Mouse (Mus musculus) B cell, adult (primary cell): ENCODE measurements around the gene Sec14l5. TPM values are rescaled to one million over a fixed set of nuclear protein-coding genes. Genes with fewer than 3 reads are reported as not detected.

Experiments used
- total RNA-seq: library from RNA; stranded (reverse); gene quantifications from 4 replicates; pipeline ENCODE4 v1.2.4, GENCODE M21; 2023; ENCODE audit not compliant: inconsistent age

Sec14l5 gene
- total RNA-seq = 0.21 TPM in 2 of 4 replicates, not detected in the others

DNA sequence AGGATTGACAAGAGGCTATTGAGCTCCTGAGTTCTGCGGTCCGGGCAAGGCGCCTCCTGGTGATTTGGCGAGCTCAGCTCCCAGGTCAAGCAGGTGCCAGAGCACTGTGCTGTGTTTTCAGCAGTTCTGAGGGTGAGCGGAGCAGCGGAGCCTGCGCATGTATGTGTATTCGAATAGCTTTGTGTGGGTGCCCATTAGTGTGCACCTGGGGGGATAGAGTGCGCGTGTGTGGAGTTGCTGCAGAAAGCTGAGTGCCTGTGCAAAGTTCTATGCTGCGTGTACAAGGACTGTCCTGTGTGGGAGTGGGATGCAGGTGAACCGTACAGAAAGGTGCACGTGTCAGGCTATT is at the start of gene Sec14l5:
Gene Sec14l5 (plus strand): TSS at position 73 of the 349 bp plus-strand sequence.

DNA sequence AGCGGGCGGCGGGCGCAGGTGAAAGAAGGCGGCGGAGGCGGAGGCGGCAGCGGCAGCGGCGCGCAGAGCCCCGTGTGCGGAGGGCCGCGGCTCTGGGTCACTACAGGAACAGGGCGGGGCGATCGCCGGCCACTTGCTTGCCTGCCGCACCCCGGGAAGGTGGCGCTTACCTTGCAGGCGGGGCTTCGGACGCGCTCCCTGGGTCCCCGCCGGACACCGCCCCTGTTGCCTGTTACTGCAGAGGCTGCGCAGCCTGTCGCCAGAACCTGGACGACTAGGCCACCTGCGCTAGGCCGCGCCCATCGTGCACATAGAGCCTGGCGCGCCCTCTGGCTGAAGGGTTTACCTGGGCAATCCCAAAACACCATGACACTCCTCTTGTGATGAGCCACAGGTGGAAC is 14.5 kb upstream of the Sec14l5 start, which contains the start of gene Ppl:
Gene Ppl (minus strand): TSS at position 21 of the 401 bp plus-strand sequence.

DNA sequence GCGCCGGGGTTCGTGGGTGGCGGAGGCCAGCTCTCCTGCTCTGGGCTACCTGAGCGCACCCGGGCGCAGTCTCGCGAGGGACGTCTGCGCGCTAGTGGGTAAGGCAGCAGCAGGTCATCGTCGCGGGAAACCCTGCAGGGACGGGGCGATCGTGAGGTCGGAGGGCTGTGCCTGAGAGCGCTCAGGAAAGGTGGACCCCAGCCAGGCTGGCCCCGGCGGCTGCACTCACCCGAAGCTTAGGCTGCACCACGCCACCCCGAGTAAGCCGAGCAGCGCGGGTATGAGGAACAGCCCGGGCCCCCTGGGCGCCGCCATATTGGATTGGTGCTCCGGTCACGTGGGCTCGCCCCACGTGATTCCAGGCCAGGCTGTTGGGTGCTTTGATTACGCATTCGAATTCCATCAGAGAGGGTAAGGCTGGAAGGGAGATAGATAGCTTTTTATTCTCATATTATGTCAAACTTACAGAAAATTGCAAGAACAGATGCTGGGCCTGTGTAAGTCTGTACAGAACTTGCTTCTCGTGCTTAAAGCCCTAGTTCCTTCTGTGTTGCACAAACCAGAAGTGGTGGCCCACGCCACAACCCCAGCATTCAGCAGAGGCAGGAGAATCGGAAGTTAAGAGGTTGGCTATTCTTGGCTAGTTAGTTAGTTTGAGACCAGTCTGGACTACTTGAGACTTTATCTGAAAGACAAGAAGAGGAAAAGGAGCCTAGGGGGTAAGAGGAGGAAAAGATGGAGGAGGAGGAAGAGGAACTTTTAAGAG is 56.9 kb downstream of the Sec14l5 start, which contains the start of gene Nagpa:
Gene Nagpa (minus strand): TSS at position 345 of the 766 bp plus-strand sequence.

DNA sequence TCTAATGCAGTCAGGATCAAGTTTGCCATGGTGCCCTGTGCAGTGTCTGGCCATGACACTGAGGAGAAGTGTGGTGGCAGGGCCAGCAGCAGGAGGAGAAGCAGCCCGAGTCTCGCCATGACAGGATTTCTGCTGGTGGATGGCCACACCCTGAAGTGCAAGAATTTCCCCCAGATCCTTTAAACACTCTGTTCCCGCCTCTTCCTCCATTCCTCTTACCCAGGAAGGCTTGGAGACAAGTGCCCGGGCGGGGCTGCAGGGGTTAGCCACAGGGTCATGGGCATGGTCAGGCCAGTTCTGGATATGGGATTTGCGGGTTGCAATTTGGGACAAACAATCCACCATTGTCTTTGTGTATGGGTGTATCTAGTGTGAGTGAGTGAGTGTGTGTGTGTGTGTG is 75.2 kb downstream of the Sec14l5 start, which contains the start of gene AU021092:
Gene AU021092 (minus strand): TSS at position 160 of the 400 bp plus-strand sequence.

DNA sequence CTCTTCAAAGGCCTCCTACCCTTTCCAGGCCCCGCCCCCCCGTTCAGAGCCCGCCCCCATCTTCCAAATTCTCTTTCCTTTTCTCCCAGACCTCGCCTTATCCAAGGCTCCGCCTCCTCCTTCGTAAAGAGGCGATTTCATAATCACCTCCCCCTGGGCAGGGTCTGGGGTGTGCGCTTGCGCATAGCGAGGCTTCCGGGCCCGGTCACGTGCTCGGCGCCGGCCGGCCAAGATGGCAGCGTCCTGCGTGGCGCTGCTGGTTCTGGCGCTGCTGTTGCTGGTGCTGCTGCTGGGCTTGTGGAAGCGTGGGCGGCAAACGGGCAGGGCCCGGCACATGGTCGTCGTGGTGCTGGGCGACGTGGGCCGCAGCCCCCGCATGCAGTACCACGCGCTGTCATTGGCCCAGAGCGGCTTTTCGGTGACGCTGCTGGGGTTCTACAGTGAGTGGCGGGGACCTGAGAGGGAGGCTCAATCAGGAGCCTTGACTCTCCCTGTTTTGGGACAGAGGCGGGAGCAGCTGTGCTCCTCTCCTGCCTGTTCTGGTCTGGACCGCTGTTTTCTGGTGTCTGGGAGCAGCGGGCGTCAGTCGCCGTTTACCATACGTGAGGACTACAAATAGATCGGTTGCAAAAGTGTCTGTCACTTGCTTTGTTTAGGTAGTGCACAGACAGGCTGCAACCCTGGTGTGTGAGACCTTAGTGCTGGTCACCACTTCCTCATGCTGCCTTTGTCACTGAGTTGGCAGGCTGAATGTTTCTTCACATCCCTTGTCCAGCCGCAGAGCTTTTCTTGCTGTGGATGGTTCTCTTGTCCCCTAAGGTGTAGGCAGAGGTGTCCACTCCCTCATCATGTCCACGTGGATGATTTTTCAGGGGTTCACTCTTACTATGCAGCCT is 86.8 kb downstream of the Sec14l5 start, which contains the start of gene Alg1:
Gene Alg1 (plus strand): TSS at position 204 of the 896 bp plus-strand sequence.

Other genes with a start within 250 kb of the Sec14l5 start
- 45.2 to 47.4 TPM (median 46.1 TPM) in 4 replicates for gene Nudt16l1, start 208.3 kb upstream of the Sec14l5 start, total RNA-seq
- 78.8 to 99.2 TPM (median 87.6 TPM) in 4 replicates for gene Anks3, start 182.9 kb upstream of the Sec14l5 start, total RNA-seq
- gene Sept12, start 149.3 kb upstream of the Sec14l5 start, total RNA-seq = not detected in 4 replicates
- gene Smim22, start 139.8 kb upstream of the Sec14l5 start, total RNA-seq = not detected in 4 replicates
- gene Rogdi, start 133.6 kb upstream of the Sec14l5 start, total RNA-seq = 103 to 117 TPM (median 113 TPM) in 4 replicates
- 147 to 149 TPM (median 149 TPM) in 4 replicates for gene Glyr1, start 97.2 kb upstream of the Sec14l5 start, total RNA-seq
- 75.6 to 88.8 TPM (median 81.9 TPM) in 4 replicates for gene Ubn1, start 97.1 kb upstream of the Sec14l5 start, total RNA-seq
- gene Ppl, start 14.7 kb upstream of the Sec14l5 start, total RNA-seq = 5.2 to 8.3 TPM (median 6.6 TPM) in 4 replicates
- 24.5 to 35.5 TPM (median 28.1 TPM) in 4 replicates for gene Nagpa, start 56.9 kb downstream of the Sec14l5 start, total RNA-seq
- gene AU021092, start 75.2 kb downstream of the Sec14l5 start, total RNA-seq = not detected in 4 replicates
- 36.6 to 41.5 TPM (median 40.2 TPM) in 4 replicates for gene Alg1, start 86.5 kb downstream of the Sec14l5 start, total RNA-seq
- gene Eef2kmt, start 108.9 kb downstream of the Sec14l5 start, total RNA-seq = 13.1 to 17.0 TPM (median 15.7 TPM) in 4 replicates